Mouse (Mus musculus) limb, embryonic 11.5 days (tissue): ENCODE data around the gene Prim2. TPM values are rescaled to one million over a fixed set of nuclear protein-coding genes. Genes with fewer than 3 reads are reported as not detected.
"Not testable (repeated sequence)": the region's sequence is repeated elsewhere in the genome, so short reads cannot be mapped to it uniquely, and the experiment has no call there.

ENCODE experiments used
- ATAC-seq: fragments of 200-750 bp; cut with Nextera tagmentation; 2 replicates; pipeline ENCODE4 v1.8.0; 2017; ENCODE audit warnings: low read depth; ENCODE audit not compliant: insufficient number of reproducible peaks, low FRiP score, low TSS enrichment
- DNase-seq: peaks from one replicate; pipeline ENCODE4 v3.0.0-alpha.2; 2015; ENCODE audit warnings: low spot score
- H3K27ac ChIP-seq: fragments of 300-500 bp; sonication (generic); replicated peaks from 2 replicates; pipeline ENCODE4 v1.5.1; 2014; ENCODE audit warnings: low read depth, mild to moderate bottlenecking, low read length
- H3K27me3 ChIP-seq: fragments of 300-500 bp; sonication (generic); 2 replicates; pipeline ENCODE4 v1.6.1; 2014; ENCODE audit warnings: mild to moderate bottlenecking, low read length, mixed read lengths; ENCODE audit not compliant: control insufficient read depth, insufficient read depth
- H3K36me3 ChIP-seq: fragments of 300-500 bp; sonication (generic); 2 replicates; pipeline ENCODE4 v1.6.1; 2014; ENCODE audit warnings: mild to moderate bottlenecking, low read length, moderate library complexity, mixed read lengths; ENCODE audit not compliant: control insufficient read depth, insufficient read depth
- H3K4me1 ChIP-seq: fragments of 300-500 bp; sonication (generic); 2 replicates; pipeline ENCODE4 v1.6.1; 2014; ENCODE audit warnings: low read length, mixed read lengths; ENCODE audit not compliant: control insufficient read depth, insufficient read depth
- H3K4me2 ChIP-seq: fragments of 300-500 bp; sonication (generic); 2 replicates; pipeline ENCODE4 v1.6.1; 2014; ENCODE audit warnings: low read depth, mild to moderate bottlenecking, moderate library complexity; ENCODE audit not compliant: severe bottlenecking
- H3K4me3 ChIP-seq: fragments of 300-500 bp; sonication (generic); 2 replicates; pipeline ENCODE4 v1.5.1; 2014; ENCODE audit warnings: low read depth, low read length
- H3K9ac ChIP-seq: fragments of 300-500 bp; sonication (generic); 2 replicates; pipeline ENCODE4 v1.6.1; 2014; ENCODE audit warnings: mild to moderate bottlenecking, low read length
- H3K9me3 ChIP-seq: fragments of 300-500 bp; sonication (generic); 2 replicates; pipeline ENCODE4 v1.6.1; 2016; ENCODE audit warnings: low read length; ENCODE audit not compliant: control insufficient read depth
- WGBS: fragments of 180-500 bp; shearing (Covaris S2); extraction: QIAGEN DNeasy Blood & Tissue Kit; methylation state at CpG from one replicate; pipeline ENCODE4 v1.1.7; 2014; 5-methylcytosine and 5-hydroxymethylcytosine counted together
- polyA plus RNA-seq: library from polyadenylated mRNA; unstranded; fragments of >200 nt; fragmentation: Nextera tagmentation; extraction: Ambion mirVana; gene quantifications from 2 replicates; pipeline ENCODE4 v1.2.1, GENCODE M21; 2014

The Prim2 gene
- polyA plus RNA-seq, 1 experiment from 2014 or later: 50.5 TPM

- WGBS: 93% methylated on average over 1 of the region's 1 CpGs
- H3K4me1 ChIP-seq, H3K9ac ChIP-seq, H3K4me3 ChIP-seq, H3K27ac ChIP-seq, DNase-seq, H3K9me3 ChIP-seq, H3K27me3 ChIP-seq, ATAC-seq, H3K36me3 ChIP-seq, H3K4me2 ChIP-seq: not testable (repeated sequence)
These were observed 38.5 kb downstream of the Prim2 start for GRCm38 (mm10) chr1:33631002-33631618.

- WGBS: 88% methylated on average over 6 of the region's 6 CpGs
- no peaks in the 10 kb centered on the region for H3K4me1 ChIP-seq
- no peak overlapping the region for H3K4me2 ChIP-seq
- no peak for ATAC-seq
- H3K27ac ChIP-seq: no peak overlapping the region
- H3K27me3 ChIP-seq: no peaks in the 10 kb centered on the region
- no peak overlapping the region for H3K9ac ChIP-seq
- H3K36me3 ChIP-seq: peaks cover 4% of the 10 kb centered on the region
- H3K9me3 ChIP-seq: no peaks in the 10 kb centered on the region
- DNase-seq: no peak
- H3K4me3 ChIP-seq: no peak overlapping the region
These were observed 41.8 kb downstream of the Prim2 start for GRCm38 (mm10) chr1:33627803-33628202.

GRCm38 (mm10) chr1:33627070-33627469 lies 42.5 kb downstream of the Prim2 start:
- DNase-seq: no peak
- no peak for ATAC-seq
- 89% methylated on average over 2 of the region's 2 CpGs for WGBS
- H3K36me3 ChIP-seq: peaks cover 4% of the 10 kb centered on the region
- H3K27ac ChIP-seq: no peak overlapping the region
- no peaks in the 10 kb centered on the region for H3K9me3 ChIP-seq
- no peak overlapping the region for H3K9ac ChIP-seq
- no peaks in the 10 kb centered on the region for H3K4me1 ChIP-seq
- no peak overlapping the region for H3K4me2 ChIP-seq
- no peak overlapping the region for H3K4me3 ChIP-seq
- H3K27me3 ChIP-seq: no peaks in the 10 kb centered on the region

GRCm38 (mm10) chr1:33624900-33625299 lies 44.7 kb downstream of the Prim2 start:
- H3K9ac ChIP-seq: no peak overlapping the region
- no peaks in the 10 kb centered on the region for H3K9me3 ChIP-seq
- 96% methylated on average over 6 of the region's 6 CpGs for WGBS
- no peak overlapping the region for H3K4me2 ChIP-seq
- H3K27me3 ChIP-seq: no peaks in the 10 kb centered on the region
- no peak for DNase-seq
- ATAC-seq: no peak
- peaks cover 4% of the 10 kb centered on the region for H3K36me3 ChIP-seq
- H3K4me3 ChIP-seq: no peak overlapping the region
- H3K4me1 ChIP-seq: no peaks in the 10 kb centered on the region
- H3K27ac ChIP-seq: no peak overlapping the region

GRCm38 (mm10) chr1:33624441-33624840 lies 45.2 kb downstream of the Prim2 start:
- no peak overlapping the region for H3K4me2 ChIP-seq
- no peak overlapping the region for H3K9ac ChIP-seq
- DNase-seq (no peak), ATAC-seq (no peak)
- no peak overlapping the region for H3K4me3 ChIP-seq
- 92% methylated on average over 4 of the region's 4 CpGs for WGBS
- no peaks in the 10 kb centered on the region for H3K9me3 ChIP-seq
- no peaks in the 10 kb centered on the region for H3K4me1 ChIP-seq
- H3K27me3 ChIP-seq: no peaks in the 10 kb centered on the region
- no peak overlapping the region for H3K27ac ChIP-seq
- H3K36me3 ChIP-seq: peaks cover 2% of the 10 kb centered on the region; the same call in 1 of the 2 replicates

DNA sequence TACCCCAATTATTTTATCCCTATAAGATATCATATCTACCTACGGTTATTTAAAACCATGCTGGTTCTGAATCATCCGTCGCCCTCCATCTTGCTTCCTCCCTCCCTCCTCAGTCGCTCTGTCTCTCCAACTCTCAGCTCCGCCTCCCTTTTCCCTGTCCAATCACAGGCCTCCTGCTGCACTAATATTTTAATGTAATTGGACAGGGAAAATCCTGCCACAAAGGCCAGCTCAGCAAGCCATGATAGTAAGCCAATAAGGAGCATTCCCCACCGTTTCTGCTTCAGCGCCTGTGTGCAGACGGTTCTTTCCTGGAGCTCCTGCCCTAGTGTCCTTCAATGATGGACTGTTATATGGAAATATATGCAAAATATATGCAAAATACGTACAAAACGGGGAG lies 47.8 kb downstream of the Prim2 start:
- ATAC-seq (no peak), DNase-seq (no peak)
- Histone ChIP-seq H3K9ac (no peak overlapping the region), H3K9me3 (no peaks in the 10 kb centered on the region), H3K4me1 (no peaks in the 10 kb centered on the region), H3K27me3 (no peaks in the 10 kb centered on the region), H3K4me3 (no peak overlapping the region), H3K4me2 (no peak overlapping the region), H3K27ac (no peak overlapping the region), H3K36me3 (peaks cover 2% of the 10 kb centered on the region; the same call in 1 of the 2 replicates)
- 91% methylated on average over 10 of the region's 10 CpGs for WGBS

GRCm38 (mm10) chr1:33620091-33620788 lies 49.4 kb downstream of the Prim2 start:
- DNase-seq (no peak), ATAC-seq (no peak)
- Histone ChIP-seq H3K36me3 (peaks cover 2% of the 10 kb centered on the region; the same call in 1 of the 2 replicates), H3K9ac (no peak overlapping the region), H3K4me3 (no peak overlapping the region), H3K4me1 (no peaks in the 10 kb centered on the region), H3K9me3 (no peaks in the 10 kb centered on the region), H3K27me3 (no peaks in the 10 kb centered on the region), H3K27ac (no peak overlapping the region), H3K4me2 (no peak overlapping the region)
- 93% methylated on average over 9 of the region's 9 CpGs for WGBS

GRCm38 (mm10) chr1:33616642-33617041 lies 53.0 kb downstream of the Prim2 start:
- H3K4me3 ChIP-seq, H3K27ac ChIP-seq, H3K4me1 ChIP-seq, H3K36me3 ChIP-seq, H3K9me3 ChIP-seq, H3K4me2 ChIP-seq, ATAC-seq, H3K9ac ChIP-seq, DNase-seq, H3K27me3 ChIP-seq: not testable (repeated sequence)
- 93% methylated on average over 5 of the region's 6 CpGs for WGBS
